Mouse (Mus musculus) hindbrain, embryonic 16.5 days (tissue): ENCODE data around the gene Rora. TPM values are rescaled to one million over a fixed set of nuclear protein-coding genes. Genes with fewer than 3 reads are reported as not detected.
A peak's percentile ranks its signal among the peaks of the same experiment; 100 is the strongest.
"Not testable (repeated sequence)": the region's sequence is repeated elsewhere in the genome, so short reads cannot be mapped to it uniquely, and the experiment has no call there.

Source experiments
- ATAC-seq: fragments of 200-750 bp; cut with Nextera tagmentation; 2 replicates; pipeline ENCODE4 v1.8.0; 2017; ENCODE audit warnings: moderate TSS enrichment, moderate library complexity
- H3K27ac ChIP-seq: fragments of 300-500 bp; sonication (generic); 2 replicates; pipeline ENCODE4 v1.5.1; 2014; ENCODE audit warnings: low read depth, mild to moderate bottlenecking, control low read depth, low read length, moderate library complexity
- H3K27me3 ChIP-seq: fragments of 300-500 bp; sonication (generic); replicated peaks from 2 replicates; pipeline ENCODE4 v1.6.1; 2014; ENCODE audit warnings: low read length; ENCODE audit not compliant: control insufficient read depth, insufficient read depth
- H3K36me3 ChIP-seq: fragments of 300-500 bp; sonication (generic); 2 replicates; pipeline ENCODE4 v1.6.1; 2014; ENCODE audit warnings: mild to moderate bottlenecking, low read length, moderate library complexity, mixed read lengths; ENCODE audit not compliant: control insufficient read depth, insufficient read depth
- H3K4me1 ChIP-seq: fragments of 300-500 bp; sonication (generic); 2 replicates; pipeline ENCODE4 v1.6.1; 2014; ENCODE audit warnings: low read depth, low read length; ENCODE audit not compliant: control insufficient read depth, insufficient read depth
- H3K4me2 ChIP-seq: fragments of 300-500 bp; sonication (generic); 2 replicates; pipeline ENCODE4 v1.6.1; 2014; ENCODE audit warnings: mild to moderate bottlenecking, low read length, control low read depth, moderate library complexity
- H3K4me3 ChIP-seq: fragments of 300-500 bp; sonication (generic); 2 replicates; pipeline ENCODE4 v1.5.1; 2014; ENCODE audit warnings: mild to moderate bottlenecking, low read length, control low read depth, moderate library complexity
- H3K9ac ChIP-seq: fragments of 300-500 bp; sonication (generic); 2 replicates; pipeline ENCODE4 v1.6.1; 2014; ENCODE audit warnings: low read depth, mild to moderate bottlenecking, control low read depth, low read length, moderate library complexity
- H3K9me3 ChIP-seq: fragments of 300-500 bp; sonication (generic); 2 replicates; pipeline ENCODE4 v1.6.1; 2014; ENCODE audit warnings: mild to moderate bottlenecking, low read length, moderate library complexity; ENCODE audit not compliant: control insufficient read depth
- WGBS: fragments of 180-500 bp; shearing (Covaris S2); extraction: QIAGEN DNeasy Blood & Tissue Kit; methylation state at CpG from one replicate; pipeline ENCODE4 v1.1.7; 2014; 5-methylcytosine and 5-hydroxymethylcytosine counted together
- polyA plus RNA-seq: library from polyadenylated mRNA; unstranded; fragments of >200 nt; fragmentation: Nextera tagmentation; extraction: Ambion mirVana; gene quantifications from 2 replicates; pipeline ENCODE4 v1.2.1, GENCODE M21; 2015

Rora gene
- polyA plus RNA-seq, 1 experiment from 2014 or later: 38.3 TPM

- H3K4me2 ChIP-seq: no peak overlapping the region
- 55% methylated on average over 14 of the region's 14 CpGs for WGBS
Measured at GRCm38 (mm10) chr9:69084720-69085661, 431.4 kb downstream of the Rora start.

GRCm38 (mm10) chr9:69086844-69087243 is 433.3 kb downstream of the Rora start:
- Histone ChIP-seq H3K4me3 (no peak overlapping the region), H3K9ac (no peak overlapping the region), H3K9me3 (no peaks in the 10 kb centered on the region), H3K4me1 (peaks cover 19% of the 10 kb centered on the region), H3K27ac (no peak overlapping the region), H3K36me3 (no peaks in the 10 kb centered on the region), H3K4me2 (no peak overlapping the region), H3K27me3 (no peaks in the 10 kb centered on the region; the same call in 1 of the 2 replicates)
- ATAC-seq: no peak
- WGBS: 92% methylated on average over 4 of the region's 4 CpGs

More at GRCm38 (mm10) chr9:69084720-69085661, 431.4 kb downstream of the Rora start:
- H3K36me3 ChIP-seq: no peaks in the 10 kb centered on the region
- H3K9me3 ChIP-seq: no peaks in the 10 kb centered on the region
- peak; percentile 54; the same call in 1 of the 2 replicates for ATAC-seq
- H3K27ac ChIP-seq: peak overlapping the region; percentile 3; the same call in 1 of the 2 replicates
- H3K9ac ChIP-seq: no peak overlapping the region; the same call in 1 of the 2 replicates
- peaks cover 17% of the 10 kb centered on the region for H3K4me1 ChIP-seq
- H3K4me3 ChIP-seq: no peak overlapping the region
- no peaks in the 10 kb centered on the region; the same call in 1 of the 2 replicates for H3K27me3 ChIP-seq

GRCm38 (mm10) chr9:69087325-69087724 is 433.7 kb downstream of the Rora start:
- WGBS: 100% methylated on average over 1 of the region's 1 CpGs
- no peak for ATAC-seq

GRCm38 (mm10) chr9:69090749-69091270 is 437.2 kb downstream of the Rora start:
- 58% methylated on average over 5 of the region's 5 CpGs for WGBS
- Histone ChIP-seq H3K27me3 (no peaks in the 10 kb centered on the region; the same call in 1 of the 2 replicates), H3K9me3 (no peaks in the 10 kb centered on the region), H3K27ac (no peak overlapping the region), H3K36me3 (no peaks in the 10 kb centered on the region), H3K4me3 (no peak overlapping the region), H3K4me2 (no peak overlapping the region), H3K4me1 (peaks cover 7% of the 10 kb centered on the region), H3K9ac (no peak overlapping the region)
- ATAC-seq: no peak

More at GRCm38 (mm10) chr9:69087325-69087724, 433.7 kb downstream of the Rora start:
- Histone ChIP-seq H3K36me3 (no peaks in the 10 kb centered on the region), H3K27me3 (no peaks in the 10 kb centered on the region; the same call in 1 of the 2 replicates), H3K27ac (no peak overlapping the region), H3K9ac (no peak overlapping the region), H3K9me3 (no peaks in the 10 kb centered on the region), H3K4me2 (no peak overlapping the region), H3K4me1 (peaks cover 23% of the 10 kb centered on the region), H3K4me3 (no peak overlapping the region)

- Histone ChIP-seq H3K9me3 (no peaks in the 10 kb centered on the region), H3K4me3 (no peak overlapping the region), H3K27me3 (no peaks in the 10 kb centered on the region), H3K36me3 (no peaks in the 10 kb centered on the region), H3K4me2 (no peak overlapping the region), H3K4me1 (peaks cover 7% of the 10 kb centered on the region), H3K9ac (no peak overlapping the region), H3K27ac (peak overlapping the region; percentile 42; the same call in 1 of the 2 replicates)
- WGBS: 64% methylated on average over 15 of the region's 15 CpGs
- ATAC-seq: peak; percentile 78
Measured at GRCm38 (mm10) chr9:69092119-69093013, 438.8 kb downstream of the Rora start.

GRCm38 (mm10) chr9:69100153-69100756 is 446.7 kb downstream of the Rora start:
- not testable (repeated sequence) for H3K4me3 ChIP-seq, H3K27me3 ChIP-seq, H3K4me2 ChIP-seq, ATAC-seq, H3K9me3 ChIP-seq, H3K9ac ChIP-seq, H3K4me1 ChIP-seq, H3K27ac ChIP-seq, H3K36me3 ChIP-seq
- 90% methylated on average over 5 of the region's 5 CpGs for WGBS

- no peak for ATAC-seq
- Histone ChIP-seq H3K9me3 (no peaks in the 10 kb centered on the region), H3K36me3 (no peaks in the 10 kb centered on the region), H3K9ac (no peak overlapping the region), H3K27me3 (no peaks in the 10 kb centered on the region), H3K4me3 (no peak overlapping the region), H3K27ac (no peak overlapping the region), H3K4me2 (no peak overlapping the region), H3K4me1 (no peaks in the 10 kb centered on the region)
- WGBS: 66% methylated on average over 5 of the region's 5 CpGs
Measured at GRCm38 (mm10) chr9:69104321-69104720, 450.7 kb downstream of the Rora start.

- Histone ChIP-seq H3K27ac (no peak overlapping the region), H3K9me3 (no peaks in the 10 kb centered on the region), H3K4me3 (no peak overlapping the region), H3K4me1 (peaks cover 3% of the 10 kb centered on the region; the same call in 1 of the 2 replicates), H3K27me3 (no peaks in the 10 kb centered on the region), H3K4me2 (no peak overlapping the region), H3K9ac (no peak overlapping the region), H3K36me3 (no peaks in the 10 kb centered on the region)
- WGBS: 88% methylated on average over 2 of the region's 2 CpGs
- no peak for ATAC-seq
Measured at GRCm38 (mm10) chr9:69109618-69110300, 456.2 kb downstream of the Rora start.
